Mouse (Mus musculus): ENCODE results near the gene Pan3.

GRCm38 (mm10) chr5:147532031-147532430, 102.1 kb downstream of the Pan3 start:
- TF ChIP-seq CTCF (IDR thresholded peaks at IDR 0.05; ENCODE audit: low read depth) (no peak), EP300 (IDR thresholded peaks at IDR 0.05; ENCODE audit: low read depth) (no peak)

Data from heart, postnatal 0 days (tissue).